Mouse (Mus musculus): Measurements from ENCODE around the gene Ctrc.
A peak's percentile ranks its signal among the peaks of the same experiment; 100 is the strongest.

Gene Ctrc

GRCm38 (mm10) chr4:141821178-141821577, 25.0 kb downstream of the Ctrc start:
- DNase-seq (ENCODE audit: low read depth, low spot score), result no peak

DNA sequence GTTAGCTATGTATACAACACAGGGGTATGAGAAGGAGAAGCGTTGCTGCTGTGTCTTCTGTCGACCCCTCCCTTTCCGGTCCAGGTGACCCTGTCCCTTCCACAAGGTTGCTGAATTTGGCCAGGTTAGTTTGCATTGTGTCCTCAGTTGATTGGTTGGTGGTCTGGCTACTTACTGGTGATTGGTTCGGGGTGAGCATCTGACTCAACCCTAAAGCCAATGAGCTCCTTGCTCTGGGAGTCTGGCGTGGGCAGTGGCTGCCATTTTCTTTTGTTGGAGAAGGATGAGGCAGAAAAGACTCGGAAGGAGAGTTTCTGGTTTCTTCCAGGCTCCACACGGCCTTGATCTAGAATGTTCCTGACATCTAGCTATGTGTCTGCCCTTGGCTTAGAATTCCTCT, 26.8 kb downstream of the Ctrc start:
- no peak for DNase-seq (ENCODE audit: low read depth, low spot score)

DNA sequence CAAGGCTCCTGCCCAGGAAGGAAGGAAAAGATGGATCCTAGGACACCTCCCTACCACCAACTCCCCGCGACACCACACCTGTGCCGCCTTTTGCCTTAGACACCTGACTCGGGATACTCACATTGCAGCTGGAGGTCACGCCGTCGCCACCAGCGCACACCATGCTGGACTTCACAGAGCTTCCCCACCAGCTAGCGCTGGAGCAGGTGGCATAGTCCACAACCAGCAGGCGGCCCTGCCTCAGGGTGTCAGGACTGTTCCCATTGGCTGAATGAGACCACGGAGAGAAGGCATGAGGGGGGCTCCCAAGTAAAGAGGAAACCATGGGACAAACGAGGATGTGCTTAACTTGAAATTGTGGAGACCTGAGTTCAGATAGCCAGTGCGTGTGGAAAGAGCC, 27.3 kb downstream of the Ctrc start:
- no peak for DNase-seq (ENCODE audit: low read depth, low spot score)

- no peak for DNase-seq (ENCODE audit: low read depth, low spot score)
These were observed 28.5 kb downstream of the Ctrc start for GRCm38 (mm10) chr4:141817706-141818105.

GRCm38 (mm10) chr4:141816776-141817655, 29.1 kb downstream of the Ctrc start:
- no peak for DNase-seq (ENCODE audit: low read depth, low spot score)

DNA sequence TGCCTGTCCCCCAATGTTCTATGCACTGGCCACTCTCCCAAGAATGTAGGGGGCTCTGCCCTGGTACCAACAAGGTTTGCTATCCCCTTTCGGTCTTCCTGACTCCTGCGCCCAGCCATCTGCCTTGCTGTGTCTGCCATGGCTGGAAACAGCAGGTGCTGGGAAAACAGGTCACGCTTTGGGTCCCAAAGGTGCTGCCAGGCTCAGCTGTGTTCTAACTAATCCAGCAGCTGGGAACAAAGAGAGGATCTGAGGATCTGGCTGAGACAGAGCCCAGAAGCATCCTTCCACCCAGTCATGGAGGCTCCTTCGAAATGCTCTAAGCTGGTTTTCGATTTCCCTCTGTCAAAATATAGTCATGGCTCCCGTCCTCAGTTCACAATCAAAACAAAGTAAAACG, 29.9 kb downstream of the Ctrc start:
- DNase-seq (ENCODE audit: low read depth, low spot score), result no peak

- DNase-seq (ENCODE audit: low read depth, low spot score), result no peak
These were observed 34.8 kb downstream of the Ctrc start for GRCm38 (mm10) chr4:141811375-141811774.

DNA sequence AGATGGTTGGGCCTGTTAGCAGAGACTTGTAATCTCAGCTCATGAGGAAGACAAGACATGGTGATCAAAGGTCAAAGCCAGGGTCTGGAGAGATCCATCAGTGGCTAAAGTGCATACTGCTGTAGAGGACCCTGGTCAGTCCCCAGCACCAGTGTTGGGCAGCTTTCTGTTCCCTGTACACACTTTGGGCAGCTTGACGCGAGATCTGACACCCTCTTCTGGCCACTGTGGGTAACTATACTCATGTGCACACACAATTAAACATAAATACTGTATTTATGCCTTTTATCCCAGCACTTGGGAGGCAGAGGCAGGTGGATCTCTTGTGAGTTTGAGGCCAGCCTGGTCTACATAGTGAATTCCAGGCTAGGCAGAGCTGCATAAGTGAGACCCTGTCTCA, 35.2 kb downstream of the Ctrc start:
- DNase-seq (ENCODE audit: low read depth, low spot score), result no peak

DNA sequence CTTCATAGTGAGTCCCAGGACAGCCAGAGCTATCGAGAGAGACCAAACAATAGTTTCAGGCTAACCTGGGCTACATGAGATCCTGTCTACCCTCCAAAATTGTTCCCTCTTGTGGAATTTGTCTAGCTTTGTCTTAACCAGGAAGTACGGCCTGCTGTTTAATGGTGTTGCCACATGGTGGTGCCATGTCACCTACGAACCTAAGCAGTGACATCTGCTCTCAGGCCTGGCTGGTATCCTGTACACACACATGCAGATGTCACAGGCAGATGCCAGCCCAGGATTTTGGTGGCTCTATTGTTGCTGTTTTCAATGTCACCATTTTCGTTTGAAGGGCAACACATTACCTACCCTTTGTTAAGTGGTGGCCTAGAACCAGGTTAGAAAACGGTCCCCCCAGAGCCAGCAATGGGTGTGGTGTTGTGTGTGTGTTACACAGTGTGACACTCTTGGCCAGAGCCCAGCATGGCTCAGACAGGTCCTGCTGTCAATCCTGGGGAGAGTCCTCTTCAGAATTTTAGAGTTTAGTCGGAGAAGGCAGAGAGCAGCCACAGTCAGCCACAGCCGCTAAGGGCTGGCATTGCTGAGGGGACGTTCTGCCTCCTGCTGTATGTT, 36.2 kb downstream of the Ctrc start:
- DNase-seq (ENCODE audit: low read depth, low spot score), result peak; percentile 58

DNA sequence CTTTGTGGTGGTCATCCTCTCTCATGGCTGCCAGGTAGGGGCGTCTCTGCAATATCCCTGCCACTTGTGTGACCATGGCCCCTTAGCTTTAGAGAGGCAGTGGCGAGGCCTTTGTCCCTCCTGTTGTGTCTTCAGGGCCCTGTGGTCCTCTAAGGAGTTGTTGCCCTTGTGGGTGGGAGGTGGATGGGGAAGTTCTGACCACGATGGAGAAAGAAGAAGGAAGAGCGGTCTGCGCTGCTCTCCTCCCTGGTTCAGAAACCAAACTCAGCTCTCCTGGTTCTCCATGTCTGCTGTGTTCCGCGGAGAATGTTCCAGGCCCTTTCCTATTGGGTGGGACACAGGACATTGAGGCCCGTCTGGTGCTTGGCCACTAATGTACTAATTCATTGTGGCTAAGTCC, 40.3 kb downstream of the Ctrc start:
- DNase-seq (ENCODE audit: low read depth, low spot score), result no peak

DNA sequence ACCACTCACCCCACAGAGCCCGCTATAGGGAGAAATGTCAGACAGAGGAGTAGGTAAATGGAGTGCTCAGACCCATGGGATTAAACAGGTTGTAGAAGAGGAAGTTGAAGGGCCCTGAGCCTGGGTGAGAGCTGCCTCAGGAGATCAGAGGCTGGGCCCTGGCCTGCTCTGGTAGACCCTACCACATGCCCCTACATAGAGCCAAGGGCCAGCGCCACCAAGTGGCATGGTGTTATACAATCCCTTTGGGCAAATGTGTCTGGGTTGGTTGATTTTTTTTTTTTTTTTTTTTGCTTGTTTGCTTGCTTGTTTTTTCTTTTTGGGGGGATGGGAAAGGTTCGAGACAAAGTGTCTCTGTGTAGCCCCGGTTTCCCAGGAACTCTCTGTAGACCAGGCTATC, 42.1 kb downstream of the Ctrc start:
- no peak for DNase-seq (ENCODE audit: low read depth, low spot score)

DNA sequence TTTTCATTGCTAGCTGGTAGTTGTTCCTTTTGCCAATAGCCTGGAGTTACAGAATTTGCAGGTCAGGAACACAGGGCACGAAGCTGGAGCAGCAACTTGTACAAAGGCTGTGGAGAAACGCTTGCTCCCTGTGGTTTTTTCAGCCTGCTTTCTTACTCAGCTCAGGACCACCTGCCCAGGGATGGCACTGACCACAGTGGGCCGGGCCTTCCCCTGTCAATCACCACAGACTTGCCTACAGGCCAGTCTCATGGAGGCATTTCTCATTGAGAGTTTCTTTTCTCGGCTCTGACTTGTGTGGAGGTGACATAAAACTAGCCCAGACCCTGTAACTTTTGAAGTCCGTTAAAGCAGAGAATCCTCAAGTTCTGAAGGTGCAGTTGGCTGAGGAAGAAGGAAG, 48.6 kb downstream of the Ctrc start:
- DNase-seq (ENCODE audit: low read depth, low spot score), result no peak

DNA sequence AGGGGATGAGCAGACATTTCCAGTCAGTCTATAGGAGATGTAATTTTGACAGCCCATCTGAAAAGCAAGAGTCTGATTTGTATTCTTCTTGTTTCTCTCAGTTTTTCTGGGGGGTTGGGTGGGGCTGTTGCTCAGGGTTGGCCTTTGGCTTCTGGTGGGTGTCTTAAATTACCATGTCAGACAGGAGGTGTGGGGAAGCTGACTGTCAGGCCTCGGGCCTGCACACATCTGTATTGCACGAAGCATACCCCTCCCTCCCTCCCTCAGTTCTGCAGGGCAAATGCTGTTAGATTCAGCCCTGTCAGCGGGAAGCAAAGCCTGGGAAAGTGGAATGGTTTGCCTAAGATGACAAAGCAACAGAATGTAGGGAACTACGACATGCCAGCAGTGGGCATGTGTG, 49.2 kb downstream of the Ctrc start:
- DNase-seq (ENCODE audit: low read depth, low spot score), result no peak

GRCm38 (mm10) chr4:141796356-141796755, 49.8 kb downstream of the Ctrc start:
- no peak for DNase-seq (ENCODE audit: low read depth, low spot score)

DNA sequence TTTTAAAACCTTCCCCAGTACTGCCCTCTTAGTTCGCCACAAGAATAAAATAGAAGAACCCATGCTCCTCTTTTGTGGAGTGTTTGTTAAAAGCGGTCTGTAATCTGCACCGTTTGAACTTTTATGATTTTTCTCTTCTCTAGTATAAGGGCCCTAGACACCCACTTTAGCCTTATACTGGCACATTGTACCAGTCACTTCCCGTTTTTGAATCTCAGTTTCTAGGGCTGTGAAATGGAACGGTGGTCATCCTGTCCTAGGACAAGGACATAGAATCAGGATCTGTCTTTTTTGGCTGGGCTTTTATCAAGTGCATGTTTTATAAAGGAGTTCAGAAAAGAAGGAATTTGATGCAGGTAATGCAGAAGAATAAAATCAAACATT, 52.0 kb downstream of the Ctrc start:
- DNase-seq (ENCODE audit: low read depth, low spot score), result no peak

GRCm38 (mm10) chr4:141793282-141794151, 52.6 kb downstream of the Ctrc start, which contains the start of gene Casp9:
Gene Casp9, plus strand, starts transcription at chr4:141793612.
- peak; percentile 96 for DNase-seq (ENCODE audit: low read depth, low spot score)

DNA sequence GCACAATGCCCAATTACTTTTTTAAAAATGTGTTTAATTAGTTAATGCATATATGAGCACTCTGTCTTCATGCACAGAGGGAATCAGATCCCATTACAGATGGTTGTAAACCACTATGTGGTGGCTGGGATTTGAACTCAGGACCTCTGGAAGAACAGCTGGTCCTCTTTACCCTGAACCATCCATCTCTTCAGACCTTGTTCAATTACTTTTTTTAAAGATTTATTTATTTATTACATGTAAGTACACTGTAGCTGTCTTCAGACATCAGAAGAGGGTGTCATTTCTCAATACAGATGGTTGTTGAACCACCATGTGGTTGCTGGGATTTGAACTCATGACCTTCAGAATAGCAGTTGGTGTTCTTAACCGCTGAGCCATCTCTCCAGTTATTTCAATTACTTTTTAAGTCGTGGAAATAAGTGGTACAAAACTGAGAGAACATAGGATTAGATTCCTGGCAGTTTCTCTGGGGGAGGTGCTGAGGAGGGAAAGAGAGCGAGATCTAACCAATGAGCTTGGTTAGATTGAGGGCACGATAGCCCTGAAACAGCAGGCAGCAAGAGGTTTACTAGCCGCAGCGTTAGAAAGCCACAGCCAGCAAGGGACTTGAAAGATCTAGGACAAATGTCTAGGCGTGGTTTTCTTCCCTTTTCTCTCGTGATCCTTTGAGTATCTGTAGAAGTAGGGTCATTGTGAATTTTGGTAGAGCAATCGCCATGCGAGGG, 53.4 kb downstream of the Ctrc start:
- DNase-seq (ENCODE audit: low read depth, low spot score), result peak; percentile 76

GRCm38 (mm10) chr4:141791951-141792350, 54.2 kb downstream of the Ctrc start:
- no peak for DNase-seq (ENCODE audit: low read depth, low spot score)

DNA sequence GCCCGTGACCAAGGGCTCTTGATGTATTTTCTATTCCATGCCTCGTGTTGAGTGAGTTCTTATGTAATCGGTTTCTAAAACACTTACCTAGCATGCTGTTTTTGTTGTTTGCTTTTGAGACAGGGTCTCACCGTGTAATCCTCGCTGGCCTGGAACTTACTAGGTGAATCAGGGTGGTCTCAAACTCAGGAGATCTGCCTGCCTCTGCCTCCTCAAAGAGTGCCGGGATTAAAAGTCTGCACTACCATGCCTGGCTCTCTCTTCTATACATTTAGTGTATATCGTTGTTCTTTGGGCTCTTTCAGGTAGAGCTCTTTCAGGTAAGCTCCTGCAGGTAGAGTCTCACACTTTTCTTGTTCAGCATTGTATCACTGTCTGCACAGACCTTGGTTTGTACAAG, 54.7 kb downstream of the Ctrc start:
- DNase-seq (ENCODE audit: low read depth, low spot score), result no peak

GRCm38 (mm10) chr4:141790524-141790990, 55.6 kb downstream of the Ctrc start, which contains the start of gene Dnajc16:
Gene Dnajc16, minus strand, starts transcription at chr4:141790931.
- DNase-seq (ENCODE audit: low read depth, low spot score), result peak; percentile 99

- DNase-seq (ENCODE audit: low read depth, low spot score), result no peak
These were observed 56.5 kb downstream of the Ctrc start for GRCm38 (mm10) chr4:141789564-141790218.

Data from CD4-positive helper T cell, adult 2 months (primary cell).